Mouse (Mus musculus) lung, adult 2 months (tissue): ENCODE results near the gene Fzr1.

Experiments used
- CTCF ChIP-seq: fragments of 200-500 bp; IDR thresholded peaks from 2 replicates; pipeline ENCODE4 v1.5.1; 2011; ENCODE audit warnings: mild to moderate bottlenecking, low read length, control low read depth; ENCODE audit not compliant: insufficient read depth
- POLR2A ChIP-seq: fragments of 200-500 bp; IDR thresholded peaks from 2 replicates; pipeline ENCODE4 v1.6.1; 2011; ENCODE audit warnings: low read depth, mild to moderate bottlenecking, control low read depth, low read length, borderline replicate concordance; ENCODE audit errors: extremely low read depth

DNA sequence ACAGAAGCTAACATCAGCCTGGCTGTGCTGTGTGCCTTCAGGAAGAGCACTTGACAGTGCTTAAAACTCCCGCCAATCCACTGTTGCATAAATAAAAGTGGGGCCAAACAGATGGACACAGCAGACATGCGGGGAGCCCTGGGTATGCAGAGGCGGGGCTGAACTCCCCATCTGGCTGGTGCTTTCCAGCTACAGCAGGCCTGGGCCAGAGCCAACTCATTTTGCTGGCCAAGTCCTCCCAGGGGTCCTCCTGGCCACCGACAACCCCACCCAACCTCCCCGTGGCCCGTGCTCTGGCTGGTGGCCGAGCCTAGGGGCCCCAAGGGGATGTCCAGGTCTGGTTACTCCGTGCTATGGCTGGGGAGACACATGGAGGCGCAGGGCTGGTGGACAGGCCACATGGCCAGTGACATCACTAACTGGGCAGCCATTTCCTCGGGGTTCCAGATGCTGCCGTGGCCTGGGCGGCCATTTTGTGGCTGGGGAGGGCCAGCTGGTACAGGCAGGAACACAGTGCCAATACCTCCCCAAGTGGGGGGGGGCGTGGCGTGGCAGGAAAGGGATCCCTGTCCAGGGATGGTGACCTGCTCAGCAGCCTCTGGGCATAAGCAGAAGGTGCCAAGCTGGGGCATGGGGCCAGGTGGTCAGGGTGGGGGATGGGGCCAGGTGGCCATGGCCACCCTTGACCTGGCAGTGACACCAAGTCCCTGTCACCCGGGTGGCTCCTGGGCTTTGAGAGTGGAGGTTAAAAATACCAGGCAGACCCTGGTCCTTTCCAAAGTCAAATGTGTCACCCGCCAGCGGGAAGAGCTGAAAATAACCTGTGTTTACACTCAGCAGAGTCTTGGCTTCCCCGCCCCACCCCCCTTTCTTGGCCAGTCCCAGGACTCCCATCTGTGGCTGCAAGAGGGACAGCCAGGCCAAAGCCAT lies 33.4 kb upstream of the Fzr1 start:
- no peak for TF ChIP-seq CTCF
- TF ChIP-seq POLR2A, result peak; percentile 28; the same call in 1 of the 2 replicates
